Mouse (Mus musculus) thymus, adult 2 months (tissue): ENCODE measurements around the gene Alox5. TPM values are rescaled to one million over a fixed set of nuclear protein-coding genes. Genes with fewer than 3 reads are reported as not detected.

Experiments
- DNase-seq: peaks from one replicate; pipeline ENCODE4 v3.0.0; 2021
- H3K27ac ChIP-seq: fragments of 200-500 bp; 2 replicates; pipeline ENCODE4 v1.5.1; 2012; ENCODE audit warnings: low read length, control low read depth; ENCODE audit not compliant: control insufficient read depth, insufficient read depth
- H3K27me3 ChIP-seq: fragments of 200-500 bp; 2 replicates; pipeline ENCODE4 v1.6.1; 2012; ENCODE audit warnings: mild to moderate bottlenecking, low read length, moderate library complexity, mixed read lengths; ENCODE audit not compliant: control insufficient read depth, insufficient read depth
- H3K36me3 ChIP-seq: fragments of 200-500 bp; 2 replicates; pipeline ENCODE4 v1.6.1; 2012; ENCODE audit warnings: mild to moderate bottlenecking, low read length, moderate library complexity; ENCODE audit not compliant: control insufficient read depth, insufficient read depth
- H3K4me1 ChIP-seq: fragments of 200-500 bp; replicated peaks from 2 replicates; pipeline ENCODE4 v1.6.1; 2012; ENCODE audit warnings: low read length; ENCODE audit not compliant: control insufficient read depth, insufficient read depth
- H3K4me3 ChIP-seq: fragments of 200-500 bp; 2 replicates; pipeline ENCODE4 v1.5.1; 2012; ENCODE audit warnings: mild to moderate bottlenecking, low read length, control low read depth, moderate library complexity; ENCODE audit not compliant: control insufficient read depth, insufficient read depth
- CTCF ChIP-seq: fragments of 200-500 bp; IDR thresholded peaks from 2 replicates; pipeline ENCODE4 v1.5.1; 2012; ENCODE audit warnings: mild to moderate bottlenecking, control low read depth, low read length, moderate library complexity, borderline replicate concordance; ENCODE audit not compliant: control insufficient read depth, poor library complexity, insufficient read depth; ENCODE audit errors: extremely low read depth
- POLR2A ChIP-seq: fragments of 200-500 bp; IDR thresholded peaks from 2 replicates; pipeline ENCODE4 v1.6.1; 2012; ENCODE audit warnings: mild to moderate bottlenecking, low read length, control low read depth, moderate library complexity; ENCODE audit not compliant: control insufficient read depth, poor library complexity, insufficient read depth; ENCODE audit errors: extremely low read depth
- WGBS: fragments of 180-500 bp; shearing (Covaris S2); methylation state at CpG from one replicate; pipeline ENCODE4 v1.1.7; 2018; 5-methylcytosine and 5-hydroxymethylcytosine counted together
- polyA plus RNA-seq: library from polyadenylated mRNA; depleted of rRNA; stranded (reverse); fragments of >200 nt; gene quantifications from 2 replicates; pipeline ENCODE4 v1.2.3, GENCODE M21; 2012; rRNA removed

Gene Alox5
- polyA plus RNA-seq, 1 experiment = 5.3 TPM

DNA sequence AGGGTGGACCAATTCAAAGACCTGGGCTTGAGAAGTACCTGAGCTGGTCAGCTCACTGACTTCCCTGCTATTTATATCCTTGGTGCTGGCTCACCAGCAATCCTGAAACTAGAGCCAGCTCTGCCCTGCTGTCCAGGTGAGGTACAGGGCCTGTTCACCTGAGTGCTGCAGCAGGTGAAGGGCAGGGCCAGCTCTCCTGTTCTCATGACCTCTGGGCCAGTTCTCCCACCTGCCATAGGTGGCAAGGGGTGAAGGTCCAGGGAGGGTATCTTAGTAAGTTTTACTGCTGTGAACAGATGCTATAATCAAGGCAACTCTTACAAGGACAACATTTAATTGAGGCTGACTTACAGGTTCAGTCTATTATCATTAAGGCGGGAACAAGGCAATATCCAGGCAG is 91.2 kb downstream of the Alox5 start:
- TF ChIP-seq POLR2A (no peak), CTCF (no peak)
- H3K4me3 ChIP-seq = no peak overlapping the region
- no peak for DNase-seq
- WGBS = 97% methylated on average over 1 of the region's 1 CpGs
- no peaks in the 10 kb centered on the region for H3K36me3 ChIP-seq
- no peak overlapping the region for H3K27ac ChIP-seq
- H3K4me1 ChIP-seq = no peaks in the 10 kb centered on the region
- no peaks in the 10 kb centered on the region for H3K27me3 ChIP-seq

- no peak for DNase-seq
- Histone ChIP-seq H3K4me1 (no peaks in the 10 kb centered on the region), H3K27ac (no peak overlapping the region), H3K36me3 (no peaks in the 10 kb centered on the region), H3K4me3 (no peak overlapping the region), H3K27me3 (no peaks in the 10 kb centered on the region)
- 91% methylated on average over 11 of the region's 11 CpGs for WGBS
- TF ChIP-seq CTCF (no peak), POLR2A (no peak)
Measured at GRCm38 (mm10) chr6:116367971-116368370, 93.0 kb downstream of the Alox5 start.

DNA sequence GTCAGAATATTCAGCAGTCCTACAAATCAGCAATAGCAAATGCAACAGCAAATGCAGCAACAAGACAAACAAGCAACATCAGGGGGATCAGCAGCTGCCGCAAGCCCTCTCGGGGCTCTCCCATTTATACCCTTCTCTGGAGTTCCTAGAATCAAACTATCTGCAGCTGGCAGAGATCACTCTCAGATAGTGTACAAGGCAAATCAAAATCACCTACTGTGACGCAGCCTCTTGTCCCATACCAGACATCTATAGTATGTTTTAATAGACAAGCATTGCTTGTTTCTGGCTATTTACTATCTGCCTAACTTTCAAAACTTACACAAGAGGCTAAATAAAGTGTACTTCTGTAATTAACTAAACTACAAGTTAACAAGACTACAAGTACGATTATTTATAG is 99.0 kb downstream of the Alox5 start:
- TF ChIP-seq POLR2A = no peak
- no peak for TF ChIP-seq CTCF
- WGBS = 96% methylated on average over 4 of the region's 4 CpGs

DNA sequence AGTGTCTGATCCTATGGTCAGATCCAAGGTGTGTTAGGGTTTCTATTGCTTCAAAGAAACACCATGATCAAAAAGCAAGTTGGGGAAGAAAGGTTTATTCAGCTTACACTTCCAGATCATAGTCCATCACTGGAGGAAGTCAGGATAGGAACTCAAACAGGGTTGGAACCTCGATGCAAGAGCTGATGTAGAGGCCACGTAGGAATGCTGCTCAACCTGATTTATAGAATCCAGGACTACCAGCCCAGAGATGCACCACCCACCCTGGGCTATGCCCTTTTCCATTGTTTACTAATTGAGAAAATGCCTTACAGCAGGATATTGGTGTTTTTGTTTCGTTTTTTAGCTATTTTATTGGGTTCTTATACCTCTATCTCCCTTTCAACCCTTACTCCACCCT is 99.5 kb downstream of the Alox5 start:
- no peak overlapping the region for H3K27ac ChIP-seq
- H3K27me3 ChIP-seq = no peaks in the 10 kb centered on the region
- TF ChIP-seq CTCF (no peak), POLR2A (no peak)
- no peaks in the 10 kb centered on the region for H3K36me3 ChIP-seq
- DNase-seq = no peak
- H3K4me1 ChIP-seq = no peaks in the 10 kb centered on the region
- WGBS = 94% methylated on average over 3 of the region's 3 CpGs
- no peak overlapping the region for H3K4me3 ChIP-seq

More for the DNA sequence above, 99.0 kb downstream of the Alox5 start:
- H3K4me3 ChIP-seq = no peak overlapping the region
- no peak for DNase-seq
- no peaks in the 10 kb centered on the region for H3K4me1 ChIP-seq
- no peaks in the 10 kb centered on the region for H3K27me3 ChIP-seq
- no peak overlapping the region for H3K27ac ChIP-seq
- H3K36me3 ChIP-seq = no peaks in the 10 kb centered on the region

Other genes starting within 250 kb of the Alox5 start
- gene Zfand4, start 197.0 kb downstream of the Alox5 start, polyA plus RNA-seq = 1.7 and 1.9 TPM in 2 replicates
- 14.8 and 18.2 TPM in 2 replicates for gene March8, start 123.2 kb downstream of the Alox5 start, polyA plus RNA-seq
- not detected in 2 replicates for gene Olfr211, start 27.9 kb upstream of the Alox5 start, polyA plus RNA-seq
- not detected in 2 replicates for gene Olfr212, start 45.3 kb upstream of the Alox5 start, polyA plus RNA-seq
- not detected in 2 replicates for gene Olfr213, start 77.3 kb upstream of the Alox5 start, polyA plus RNA-seq
- gene Gm5580, start 90.0 kb upstream of the Alox5 start, polyA plus RNA-seq = 0.15 and 0.34 TPM in 2 replicates
- not detected in 2 replicates for gene Olfr214, start 93.1 kb upstream of the Alox5 start, polyA plus RNA-seq
- not detected in 2 replicates for gene Olfr215, start 123.0 kb upstream of the Alox5 start, polyA plus RNA-seq
- gene Zfp422, start 167.8 kb upstream of the Alox5 start, polyA plus RNA-seq = 42.6 and 50.1 TPM in 2 replicates
- 5.9 and 6.5 TPM in 2 replicates for gene Depp1, start 189.4 kb upstream of the Alox5 start, polyA plus RNA-seq
- gene Rassf4, start 212.8 kb upstream of the Alox5 start, polyA plus RNA-seq = 10.5 and 14.2 TPM in 2 replicates